ENCODE assay signal across 17 mouse cellular contexts in the genomic region with DNA sequence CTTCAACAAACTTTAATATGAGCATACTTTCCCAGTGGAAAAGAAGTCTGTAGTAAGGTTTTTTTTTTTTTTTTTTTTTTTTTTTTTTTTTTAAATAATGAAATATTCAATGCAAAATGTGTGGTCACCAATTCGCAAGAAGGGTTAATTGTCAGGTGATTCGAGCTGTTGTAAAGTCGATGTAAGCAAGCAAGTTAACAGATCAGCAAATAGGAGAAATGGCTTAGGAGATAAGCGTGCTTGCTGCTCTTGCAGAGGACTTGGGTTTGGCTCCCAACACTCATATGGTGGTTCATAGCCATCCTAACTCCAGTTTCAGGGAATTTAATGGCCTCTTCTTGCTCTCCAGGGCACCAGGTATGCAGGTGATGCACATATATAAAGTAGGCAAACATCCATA.
"Had no signal": no experiment of that assay in that cellular context is flagged by ENCODE, and none has a peak within 500 bp of the region (broad histone marks: within the 10 kb centered on the region; RNA-seq: fewer than 3 reads in every experiment).

No protein-coding gene starts in this region.

- H3K4me3 ChIP-seq: limb, embryonic 12.5 days; limb, embryonic 15.5 days; liver, embryonic 12.5 days; stomach, embryonic 15.5 days had no signal

- H3K27ac ChIP-seq: kidney, postnatal 0 days; limb, embryonic 12.5 days; limb, embryonic 15.5 days; liver, embryonic 12.5 days; stomach, embryonic 15.5 days had no signal

- ATAC-seq: liver, embryonic 12.5 days had no signal

- H3K9me3 ChIP-seq: limb, embryonic 12.5 days; limb, embryonic 15.5 days; liver, embryonic 12.5 days; stomach, embryonic 15.5 days had no signal

- H3K27me3 ChIP-seq: limb, embryonic 12.5 days; limb, embryonic 15.5 days; liver, embryonic 12.5 days; stomach, embryonic 15.5 days had no signal

- H3K9ac ChIP-seq: limb, embryonic 12.5 days; limb, embryonic 15.5 days; liver, embryonic 12.5 days; stomach, embryonic 15.5 days had no signal

- H3K4me2 ChIP-seq: limb, embryonic 12.5 days; limb, embryonic 15.5 days; liver, embryonic 12.5 days; midbrain, embryonic 11.5 days; stomach, embryonic 15.5 days had no signal

- DNase-seq: kidney, postnatal 25 days; layer of hippocampus, postnatal 36 days; left cerebral cortex, postnatal 4 days; lung, adult 2 months; lung, postnatal 14 days; lung, postnatal 4 days; midbrain, embryonic 14.5 days; right cerebral cortex, adult 18-20 months; right cerebral cortex, postnatal 25 days; spleen, adult 18-20 months; thymus, postnatal 25 days had no signal

- H3K36me3 ChIP-seq: limb, embryonic 12.5 days; limb, embryonic 15.5 days; liver, embryonic 12.5 days; stomach, embryonic 15.5 days had no signal
